Mouse (Mus musculus) hindbrain, embryonic 11.5 days (tissue): ENCODE measurements around the gene Chd5. TPM values are rescaled to one million over a fixed set of nuclear protein-coding genes. Genes with fewer than 3 reads are reported as not detected.

Experiments
- ATAC-seq: fragments of 200-750 bp; cut with Nextera tagmentation; 2 replicates; pipeline ENCODE4 v1.8.0; 2017; ENCODE audit warnings: mild to moderate bottlenecking, moderate TSS enrichment, moderate library complexity; ENCODE audit not compliant: low FRiP score
- DNase-seq: peaks from one replicate; pipeline ENCODE4 v3.0.0-alpha.2; 2015; ENCODE audit warnings: low spot score
- H3K27ac ChIP-seq: fragments of 300-500 bp; sonication (generic); 2 replicates; pipeline ENCODE4 v1.5.1; 2014; ENCODE audit warnings: mild to moderate bottlenecking, low read depth, low read length
- H3K27me3 ChIP-seq: fragments of 300-500 bp; sonication (generic); 2 replicates; pipeline ENCODE4 v1.6.1; 2014; ENCODE audit warnings: mild to moderate bottlenecking, low read length, moderate library complexity, mixed read lengths; ENCODE audit not compliant: control insufficient read depth, insufficient read depth
- H3K36me3 ChIP-seq: fragments of 300-500 bp; sonication (generic); 2 replicates; pipeline ENCODE4 v1.6.1; 2014; ENCODE audit warnings: mild to moderate bottlenecking, low read length, moderate library complexity, mixed read lengths; ENCODE audit not compliant: control insufficient read depth, insufficient read depth
- H3K4me1 ChIP-seq: fragments of 300-500 bp; sonication (generic); replicated peaks from 2 replicates; pipeline ENCODE4 v1.6.1; 2014; ENCODE audit warnings: low read length, mixed read lengths; ENCODE audit not compliant: control insufficient read depth, insufficient read depth
- H3K4me2 ChIP-seq: fragments of 300-500 bp; sonication (generic); replicated peaks from 2 replicates; pipeline ENCODE4 v1.6.1; 2014; ENCODE audit warnings: mild to moderate bottlenecking, low read depth, low read length
- H3K4me3 ChIP-seq: fragments of 300-500 bp; sonication (generic); 2 replicates; pipeline ENCODE4 v1.5.1; 2014; ENCODE audit warnings: low read depth, low read length
- H3K9ac ChIP-seq: fragments of 300-500 bp; sonication (generic); 2 replicates; pipeline ENCODE4 v1.6.1; 2014; ENCODE audit warnings: low read depth, low read length
- H3K9me3 ChIP-seq: fragments of 300-500 bp; sonication (generic); 2 replicates; pipeline ENCODE4 v1.6.1; 2016; ENCODE audit warnings: low read length; ENCODE audit not compliant: control insufficient read depth
- WGBS: fragments of 180-500 bp; shearing (Covaris S2); extraction: QIAGEN DNeasy Blood & Tissue Kit; methylation state at CpG from one replicate; pipeline ENCODE4 v1.1.7; 2014; 5-methylcytosine and 5-hydroxymethylcytosine counted together
- polyA plus RNA-seq: library from polyadenylated mRNA; unstranded; fragments of >200 nt; fragmentation: Nextera tagmentation; extraction: Ambion mirVana; gene quantifications from 2 replicates; pipeline ENCODE4 v1.2.1, GENCODE M21; 2014

Chd5 gene
- polyA plus RNA-seq, 1 experiment from 2014 or later: 0.14 TPM

- Histone ChIP-seq H3K27me3 (peaks cover 70% of the 10 kb centered on the region), H3K9ac (no peak overlapping the region), H3K4me3 (no peak overlapping the region), H3K36me3 (no peaks in the 10 kb centered on the region), H3K27ac (no peak overlapping the region), H3K4me2 (no peak overlapping the region), H3K4me1 (peaks cover 7% of the 10 kb centered on the region; the same call in 1 of the 2 replicates), H3K9me3 (no peaks in the 10 kb centered on the region)
- DNase-seq (peak; percentile 21), ATAC-seq (no peak)
- WGBS: 2% methylated on average over 14 of the region's 14 CpGs
Measured at GRCm38 (mm10) chr4:152312186-152312585, 26.3 kb upstream of the Chd5 start.

- H3K4me2 ChIP-seq: peak overlapping the region; percentile 41
- no peak overlapping the region for H3K9ac ChIP-seq
- H3K4me1 ChIP-seq: peaks cover 7% of the 10 kb centered on the region; the same call in 1 of the 2 replicates
- peaks cover 79% of the 10 kb centered on the region for H3K27me3 ChIP-seq
- H3K36me3 ChIP-seq: no peaks in the 10 kb centered on the region
- DNase-seq (peak; percentile 64), ATAC-seq (peak; percentile 63; the same call in 1 of the 2 replicates)
- H3K4me3 ChIP-seq: peak overlapping the region; percentile 16; the same call in 1 of the 2 replicates
- H3K9me3 ChIP-seq: no peaks in the 10 kb centered on the region
- under 1% methylated on average over 29 of the region's 29 CpGs for WGBS
- H3K27ac ChIP-seq: no peak overlapping the region
Measured at GRCm38 (mm10) chr4:152313211-152313632, 25.2 kb upstream of the Chd5 start.

DNA sequence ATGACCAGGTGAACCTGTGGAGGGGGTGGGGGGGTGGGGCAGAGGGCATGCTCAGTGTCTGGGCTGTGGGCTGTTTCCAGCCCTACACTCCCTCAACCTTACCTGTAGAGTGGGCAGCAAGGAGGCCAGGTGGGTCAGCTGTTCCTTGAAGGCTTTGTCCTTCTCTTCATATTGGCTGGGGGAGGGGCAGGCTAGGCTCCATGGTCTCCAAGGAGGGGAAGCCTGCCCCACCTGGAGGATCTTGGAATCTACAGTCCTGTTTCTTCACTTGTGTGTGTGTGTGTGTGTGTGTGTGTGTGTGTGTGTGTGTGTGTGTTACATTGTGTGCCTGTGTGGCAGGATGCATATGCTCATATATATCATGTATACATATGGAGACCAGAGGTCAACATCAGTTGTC lies 24.5 kb upstream of the Chd5 start:
- Histone ChIP-seq H3K27me3 (peaks cover 84% of the 10 kb centered on the region), H3K9ac (no peak overlapping the region), H3K9me3 (no peaks in the 10 kb centered on the region), H3K27ac (no peak overlapping the region), H3K36me3 (no peaks in the 10 kb centered on the region), H3K4me3 (no peak overlapping the region), H3K4me1 (peaks cover 9% of the 10 kb centered on the region), H3K4me2 (no peak overlapping the region)
- 0 out of 2 replicates have a peak, but pooled peaks have one; percentile 20 for ATAC-seq
- DNase-seq: peak; percentile 58

DNA sequence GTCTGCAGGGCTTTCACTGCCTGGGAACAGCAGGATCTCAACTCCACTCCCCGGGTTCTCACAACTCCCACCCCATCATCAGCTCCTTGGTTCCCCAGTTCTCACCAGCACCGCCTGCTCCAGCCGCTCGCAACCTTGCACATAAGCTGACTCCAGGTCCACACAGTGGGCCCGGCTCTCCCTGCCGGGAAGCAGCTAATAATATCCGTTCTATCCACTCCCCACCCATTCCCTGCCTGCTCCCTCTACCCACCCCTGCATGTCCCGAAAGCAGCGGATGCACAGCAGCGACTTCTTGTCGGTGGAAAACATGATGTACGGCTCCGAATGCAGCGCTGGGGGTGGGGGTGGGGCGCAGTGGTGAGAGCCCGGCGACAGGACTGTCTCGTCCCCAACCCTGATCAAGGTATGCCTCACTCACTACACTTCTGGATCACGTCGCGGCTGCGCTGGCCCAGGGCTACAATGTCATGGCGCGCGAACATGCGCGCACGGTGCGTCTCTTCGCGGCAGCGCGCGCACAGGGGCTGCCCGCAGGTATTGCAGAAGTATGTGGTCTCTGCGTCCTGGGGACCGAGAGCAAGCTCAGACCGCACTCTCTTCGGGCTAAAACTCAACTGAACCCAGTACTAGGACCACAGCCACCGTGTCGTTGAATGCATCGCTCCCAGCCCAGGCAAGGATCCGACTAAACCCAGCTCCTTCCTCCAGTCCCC lies 22.8 kb upstream of the Chd5 start:
- Histone ChIP-seq H3K9ac (no peak overlapping the region), H3K27ac (no peak overlapping the region), H3K4me2 (peak overlapping the region; percentile 19), H3K4me3 (peak overlapping the region; percentile 15), H3K9me3 (no peaks in the 10 kb centered on the region), H3K36me3 (no peaks in the 10 kb centered on the region), H3K4me1 (peaks cover 9% of the 10 kb centered on the region), H3K27me3 (peaks cover 81% of the 10 kb centered on the region)
- WGBS: 1% methylated on average over 43 of the region's 43 CpGs
- peak; percentile 44 for DNase-seq
- no peak for ATAC-seq

GRCm38 (mm10) chr4:152317631-152318033 lies 20.8 kb upstream of the Chd5 start:
- WGBS: 87% methylated on average over 6 of the region's 6 CpGs
- H3K27ac ChIP-seq: no peak overlapping the region
- H3K4me2 ChIP-seq: no peak overlapping the region
- no peak for DNase-seq
- H3K4me1 ChIP-seq: peaks cover 9% of the 10 kb centered on the region
- no peak overlapping the region for H3K9ac ChIP-seq
- no peaks in the 10 kb centered on the region for H3K9me3 ChIP-seq
- peaks cover 61% of the 10 kb centered on the region for H3K27me3 ChIP-seq
- H3K4me3 ChIP-seq: no peak overlapping the region
- ATAC-seq: no peak
- H3K36me3 ChIP-seq: no peaks in the 10 kb centered on the region

GRCm38 (mm10) chr4:152318517-152319234 lies 19.8 kb upstream of the Chd5 start, which contains the start of gene Rnf207:
Gene Rnf207, minus strand, starts transcription at chr4:152318993.
- Histone ChIP-seq H3K36me3 (no peaks in the 10 kb centered on the region), H3K27ac (no peak within 1 kb of the TSS), H3K4me1 (peaks cover 5% of the 10 kb centered on the region), H3K9ac (peak within 1 kb of the TSS; percentile 37; the same call in 1 of the 2 replicates), H3K4me3 (no peak within 1 kb of the TSS), H3K9me3 (no peaks in the 10 kb centered on the region), H3K27me3 (peaks cover 50% of the 10 kb centered on the region), H3K4me2 (peak within 1 kb of the TSS; percentile 25)
- peak; percentile 73 for DNase-seq
- WGBS: 4% methylated on average over 26 of the region's 26 CpGs
- ATAC-seq: peak; percentile 35; the same call in 1 of the 2 replicates

- H3K27ac ChIP-seq: no peak overlapping the region
- WGBS: 64% methylated on average over 5 of the region's 5 CpGs
Measured at GRCm38 (mm10) chr4:152321464-152321863, 17.0 kb upstream of the Chd5 start.

DNA sequence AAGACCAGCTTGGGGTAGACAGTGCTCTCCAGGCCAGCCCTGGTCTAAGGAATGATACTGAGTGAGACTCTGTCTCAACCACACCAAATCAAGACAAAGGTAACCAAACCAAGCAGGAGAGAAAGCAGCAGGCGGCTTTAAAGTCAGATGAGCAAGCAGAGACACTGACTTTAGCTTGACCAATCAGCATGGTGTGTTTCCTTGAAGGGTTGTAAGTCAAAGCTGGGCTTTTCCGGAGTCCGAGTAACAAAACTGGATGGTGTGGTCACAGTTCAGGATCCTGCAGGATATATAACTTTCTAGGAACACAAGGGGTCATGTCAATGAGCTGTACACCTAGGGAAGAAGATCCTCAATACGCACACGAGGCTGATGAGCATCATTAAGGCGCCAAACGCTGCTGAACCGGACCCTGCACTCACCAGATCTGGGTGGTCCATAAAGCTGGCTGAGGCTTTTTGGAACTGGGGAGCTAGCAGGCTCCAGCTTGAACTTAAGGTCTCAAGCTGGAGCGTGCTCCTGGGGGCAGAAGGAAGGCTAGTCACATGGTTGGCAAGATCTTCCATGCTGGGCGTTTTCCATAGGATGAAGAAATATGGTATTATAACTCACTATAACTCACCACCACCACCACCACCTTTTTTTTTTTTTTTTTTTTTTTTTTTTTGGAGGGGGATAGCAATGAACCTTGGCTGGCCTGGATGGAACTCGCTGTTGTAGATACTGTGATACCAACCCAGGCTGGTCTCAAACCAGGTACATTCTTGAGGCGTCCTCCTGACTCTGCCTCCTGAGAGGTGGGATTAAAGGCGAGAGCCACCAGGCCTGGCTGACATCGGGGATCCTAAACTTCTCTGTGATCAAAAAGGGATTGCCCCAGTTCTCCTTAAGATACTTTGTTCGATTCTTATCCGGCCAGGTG lies 13.5 kb upstream of the Chd5 start:
- Histone ChIP-seq H3K4me3 (peak overlapping the region; percentile 100), H3K36me3 (no peaks in the 10 kb centered on the region; the same call in 1 of the 2 replicates), H3K9ac (no peak overlapping the region), H3K27ac (no peak overlapping the region), H3K9me3 (no peaks in the 10 kb centered on the region), H3K4me1 (peaks cover 4% of the 10 kb centered on the region), H3K4me2 (no peak overlapping the region), H3K27me3 (no peaks in the 10 kb centered on the region)
- no peak for DNase-seq
- ATAC-seq: peak; percentile 46
- 50% methylated on average over 16 of the region's 16 CpGs for WGBS

More at GRCm38 (mm10) chr4:152321464-152321863, 17.0 kb upstream of the Chd5 start:
- peaks cover 3% of the 10 kb centered on the region; the same call in 1 of the 2 replicates for H3K4me1 ChIP-seq
- no peak overlapping the region for H3K4me3 ChIP-seq
- H3K4me2 ChIP-seq: no peak overlapping the region
- ATAC-seq: no peak
- no peaks in the 10 kb centered on the region for H3K9me3 ChIP-seq
- DNase-seq: no peak
- H3K9ac ChIP-seq: no peak overlapping the region
- peaks cover 22% of the 10 kb centered on the region for H3K27me3 ChIP-seq
- H3K36me3 ChIP-seq: no peaks in the 10 kb centered on the region
